Mouse (Mus musculus) MEL (cell line): Measurements from ENCODE around the gene Srd5a3. TPM values are rescaled to one million over a fixed set of nuclear protein-coding genes. Genes with fewer than 3 reads are reported as not detected.

Experiments used
- DNase-seq: peaks from one replicate; pipeline ENCODE4 v3.0.0; 2011; ENCODE audit warnings: low read depth, low spot score
- H3K27ac ChIP-seq: 2 replicates; pipeline ENCODE4 v1.5.1; 2012; ENCODE audit warnings: low read depth, mild to moderate bottlenecking, control low read depth, low read length, moderate library complexity; ENCODE audit not compliant: control insufficient read depth
- H3K27me3 ChIP-seq, 2 experiments: fragments of 150-350 bp in 1 of 2; sonication (generic) in 1 of 2; 2 replicates each; pipeline ENCODE4 v1.6.1; 2012; ENCODE audit warnings: low read length in 2 of 2, mild to moderate bottlenecking in 2 of 2, improper control_type of control experiment in 1 of 2, moderate library complexity in 1 of 2; ENCODE audit not compliant: insufficient read depth in 2 of 2, control insufficient read depth in 1 of 2
- H3K36me3 ChIP-seq, 2 experiments: 2 replicates each; pipeline ENCODE4 v1.6.1; 2012 to 2014; ENCODE audit warnings: low read length in 2 of 2, improper control_type of control experiment in 1 of 2, inconsistent platforms in 1 of 2, mild to moderate bottlenecking in 1 of 2; ENCODE audit not compliant: insufficient read depth in 2 of 2, control insufficient read depth in 1 of 2
- H3K4me1 ChIP-seq, 2 experiments: fragments of 150-350 bp in 1 of 2; sonication (generic) in 1 of 2; 2 replicates each; pipeline ENCODE4 v1.6.1; 2012; ENCODE audit warnings: low read length in 2 of 2, improper control_type of control experiment in 1 of 2, mild to moderate bottlenecking in 1 of 2; ENCODE audit not compliant: insufficient read depth in 2 of 2, control insufficient read depth in 1 of 2
- H3K4me3 ChIP-seq, 2 experiments: fragments of 150-350 bp in 1 of 2; sonication (generic) in 1 of 2; 2 replicates each; pipeline ENCODE4 v1.5.1; 2012; ENCODE audit warnings: low read depth in 2 of 2, low read length in 2 of 2, mild to moderate bottlenecking in 2 of 2, moderate library complexity in 2 of 2, control low read depth in 1 of 2, improper control_type of control experiment in 1 of 2; ENCODE audit not compliant: control insufficient read depth in 1 of 2, insufficient read depth in 1 of 2
- H3K79me2 ChIP-seq: 2 replicates; pipeline ENCODE4 v1.6.1; 2012; ENCODE audit warnings: mild to moderate bottlenecking, low read length, moderate library complexity; ENCODE audit not compliant: control insufficient read depth, poor library complexity, insufficient read depth
- H3K9ac ChIP-seq: 2 replicates; pipeline ENCODE4 v1.6.1; 2012; ENCODE audit warnings: low read depth, mild to moderate bottlenecking, control low read depth, low read length, moderate library complexity; ENCODE audit not compliant: control insufficient read depth, poor library complexity, severe bottlenecking
- H3K9me3 ChIP-seq: fragments of 150-350 bp; sonication (generic); replicated peaks from 2 replicates; pipeline ENCODE4 v1.6.1; 2012; ENCODE audit warnings: mild to moderate bottlenecking, low read length, improper control_type of control experiment, moderate library complexity; ENCODE audit not compliant: insufficient read depth
- BHLHE40 ChIP-seq: IDR thresholded peaks from 2 replicates; pipeline ENCODE4 v1.6.1; 2012; ENCODE audit warnings: low read depth, mild to moderate bottlenecking, inconsistent platforms, low read length, improper control_type of control experiment, borderline replicate concordance
- CHD1 ChIP-seq: IDR thresholded peaks from 2 replicates; pipeline ENCODE4 v1.6.1; 2012; ENCODE audit warnings: low read depth, mild to moderate bottlenecking, inconsistent platforms, low read length, improper control_type of control experiment
- CHD2 ChIP-seq: IDR thresholded peaks from 2 replicates; pipeline ENCODE4 v1.6.1; 2011; ENCODE audit warnings: low read length, improper control_type of control experiment
- E2F4 ChIP-seq: IDR thresholded peaks from 2 replicates; pipeline ENCODE4 v1.6.1; 2011; ENCODE audit warnings: low read depth, low read length, improper control_type of control experiment, borderline replicate concordance
- EP300 ChIP-seq, 2 experiments: IDR thresholded peaks; 2 replicates each; pipeline ENCODE4 v1.6.1; 2011; ENCODE audit warnings: improper control_type of control experiment in 2 of 2, low read length in 2 of 2, low read depth in 1 of 2, mild to moderate bottlenecking in 1 of 2
- ETS1 ChIP-seq: IDR thresholded peaks from 2 replicates; pipeline ENCODE4 v1.6.1; 2012; ENCODE audit warnings: low read depth, mild to moderate bottlenecking, inconsistent platforms, low read length, improper control_type of control experiment, moderate library complexity
- GATA1 ChIP-seq: IDR thresholded peaks from 2 replicates; pipeline ENCODE4 v1.6.1; 2011; ENCODE audit warnings: low read depth, low read length, improper control_type of control experiment
- HCFC1 ChIP-seq: IDR thresholded peaks from 2 replicates; pipeline ENCODE4 v1.6.1; 2012; ENCODE audit warnings: low read depth, mild to moderate bottlenecking, inconsistent platforms, low read length, improper control_type of control experiment, moderate library complexity
- JUND ChIP-seq: IDR thresholded peaks from 2 replicates; pipeline ENCODE4 v1.6.1; 2011; ENCODE audit warnings: low read depth, mild to moderate bottlenecking, improper control_type of control experiment, low read length
- MAZ ChIP-seq: IDR thresholded peaks from 2 replicates; pipeline ENCODE4 v1.6.1; 2012; ENCODE audit warnings: low read depth, mild to moderate bottlenecking, inconsistent platforms, low read length, improper control_type of control experiment
- MEF2A ChIP-seq: IDR thresholded peaks from 2 replicates; pipeline ENCODE4 v1.6.1; 2014; ENCODE audit warnings: low read depth, mild to moderate bottlenecking, inconsistent platforms, low read length, improper control_type of control experiment; ENCODE audit not compliant: poor library complexity, insufficient replicate concordance, severe bottlenecking; ENCODE audit errors: extremely low read depth
- MYB ChIP-seq: IDR thresholded peaks from 2 replicates; pipeline ENCODE4 v1.6.1; 2011; ENCODE audit warnings: mild to moderate bottlenecking, low read depth, low read length, improper control_type of control experiment
- MYC ChIP-seq: IDR thresholded peaks from 2 replicates; pipeline ENCODE4 v1.6.1; 2011; ENCODE audit warnings: low read depth, mild to moderate bottlenecking, low read length, improper control_type of control experiment, moderate library complexity
- NELFE ChIP-seq: IDR thresholded peaks from 2 replicates; pipeline ENCODE4 v1.6.1; 2011; ENCODE audit warnings: low read depth, low read length, improper control_type of control experiment
- POLR2A ChIP-seq, 2 experiments: IDR thresholded peaks; 2 replicates each; pipeline ENCODE4 v1.6.1; 2011 to 2012; ENCODE audit warnings: low read length in 2 of 2, mild to moderate bottlenecking in 2 of 2, control low read depth in 1 of 2, improper control_type of control experiment in 1 of 2, low read depth in 1 of 2, moderate library complexity in 1 of 2; ENCODE audit not compliant: control insufficient read depth in 1 of 2, insufficient read depth in 1 of 2, poor library complexity in 1 of 2
- POLR2AphosphoS2 ChIP-seq: IDR thresholded peaks from 2 replicates; pipeline ENCODE4 v1.6.1; 2011; ENCODE audit warnings: low read length, improper control_type of control experiment
- POLR2AphosphoS5 ChIP-seq: IDR thresholded peaks from 2 replicates; pipeline ENCODE4 v1.6.1; 2012; ENCODE audit warnings: low read depth, borderline replicate concordance, mild to moderate bottlenecking, inconsistent platforms, low read length, moderate library complexity, mixed read lengths
- RCOR1 ChIP-seq: IDR thresholded peaks from 2 replicates; pipeline ENCODE4 v1.6.1; 2012; ENCODE audit warnings: low read depth, mild to moderate bottlenecking, inconsistent platforms, low read length, improper control_type of control experiment
- TBP ChIP-seq: IDR thresholded peaks from 2 replicates; pipeline ENCODE4 v1.8.0; 2011; ENCODE audit warnings: low read depth, low read length, improper control_type of control experiment
- UBTF ChIP-seq: IDR thresholded peaks from 2 replicates; pipeline ENCODE4 v1.6.1; 2012; ENCODE audit warnings: low read depth, mild to moderate bottlenecking, inconsistent platforms, low read length, improper control_type of control experiment, moderate library complexity, borderline replicate concordance; ENCODE audit not compliant: insufficient read depth
- USF1 ChIP-seq: IDR thresholded peaks from 2 replicates; pipeline ENCODE4 v1.6.1; 2014; ENCODE audit warnings: low read depth, mild to moderate bottlenecking, inconsistent platforms, low read length, improper control_type of control experiment, moderate library complexity
- ZC3H11A ChIP-seq: IDR thresholded peaks from 2 replicates; pipeline ENCODE4 v1.6.1; 2012; ENCODE audit warnings: low read depth, mild to moderate bottlenecking, inconsistent platforms, low read length, improper control_type of control experiment
- ZNF384 ChIP-seq: IDR thresholded peaks from 2 replicates; pipeline ENCODE4 v1.6.1; 2012; ENCODE audit warnings: low read depth, mild to moderate bottlenecking, inconsistent platforms, low read length, improper control_type of control experiment
- polyA plus RNA-seq, 2 experiments: library from polyadenylated mRNA; stranded (reverse) in 1 of 2; unstranded in 1 of 2; fragments of >175 nt in 1 of 2; fragments of >200 nt in 1 of 2; gene quantifications; 2 replicates each; pipeline versions ENCODE4 v1.2.1 to v1.2.4; 2012; ENCODE audit warnings: low replicate concordance in 2 of 2, low read depth in 1 of 2; ENCODE audit not compliant: insufficient read length in 2 of 2, insufficient read depth in 1 of 2, missing spikeins in 1 of 2
- total RNA-seq: library from RNA; depleted of rRNA; stranded (reverse); fragments of 300-350 nt; gene quantifications from 2 replicates; pipeline ENCODE4 v1.2.3, GENCODE M21; 2012

Gene Srd5a3
- total and polyA plus RNA-seq, 3 experiments = 17.0 to 33.2 TPM; not detected in 1

- TF ChIP-seq UBTF (no peak), ZC3H11A (no peak), MEF2A (no peak), NELFE (peak; percentile 97), RCOR1 (no peak; the same call in 1 of the 2 replicates), HCFC1 (peak; percentile 74), GATA1 (no peak), ZNF384 (no peak), POLR2AphosphoS2 (peak; percentile 81; the same call in 1 of the 2 replicates), CHD1 (no peak), POLR2A (IDR thresholded peaks at IDR 0.05; ENCODE audit: control insufficient read depth in 1 of 2, insufficient read depth in 1 of 2, low read depth in 1 of 2, low read length in 2 of 2, poor library complexity in 1 of 2) (peak; percentile 95 to 97), USF1 (no peak), E2F4 (no peak), MYB (0 out of 2 replicates have a peak, but pooled peaks have one; percentile 19), ETS1 (peak; percentile 26; the same call in 1 of the 2 replicates)
Measured at GRCm38 (mm10) chr5:76183750-76184261, 43.7 kb downstream of the Srd5a3 start, which contains the start of gene Tmem165 (continued).

GRCm38 (mm10) chr5:76184286-76185080 is 44.4 kb downstream of the Srd5a3 start:
- Histone ChIP-seq H3K27ac (peak overlapping the region; percentile 42), H3K9ac (peak overlapping the region; percentile 88), H3K27me3 (no peaks in the 10 kb centered on the region), H3K36me3 (peaks cover 0 to 41% of the 10 kb centered on the region in 2 experiments; a peak in 3 of 4 replicates), H3K4me3 (peak overlapping the region; percentile 77 to 88), H3K79me2 (peaks cover 42% of the 10 kb centered on the region), H3K4me1 (peaks cover 10 to 27% of the 10 kb centered on the region in 2 experiments), H3K9me3 (no peaks in the 10 kb centered on the region)
- peak; percentile 81 for DNase-seq
- TF ChIP-seq MAZ (peak; percentile 67; the same call in 1 of the 2 replicates), CHD1 (0 out of 2 replicates have a peak, but pooled peaks have one; percentile 67), UBTF (no peak), CHD2 (peak; percentile 24; the same call in 1 of the 2 replicates), HCFC1 (0 out of 2 replicates have a peak, but pooled peaks have one; percentile 34), POLR2AphosphoS5 (no peak), MEF2A (no peak), EP300 (IDR thresholded peaks at IDR 0.05; ENCODE audit: low read depth in 1 of 2, low read length in 2 of 2) (peak in 1 of 2 experiments; percentile 29; a peak in 1 of 4 replicates), MYC (0 out of 2 replicates have a peak, but pooled peaks have one; percentile 36), USF1 (peak; percentile 6; the same call in 1 of the 2 replicates), BHLHE40 (0 out of 2 replicates have a peak, but pooled peaks have one; percentile 39), ZNF384 (peak; percentile 90), TBP (no peak), JUND (no peak), POLR2A (IDR thresholded peaks at IDR 0.05; ENCODE audit: control insufficient read depth in 1 of 2, insufficient read depth in 1 of 2, low read depth in 1 of 2, low read length in 2 of 2, poor library complexity in 1 of 2) (0 out of 4 replicates have a peak, but pooled peaks of 1 of the 2 experiments have one; percentile 5)
